Mouse (Mus musculus): ENCODE data around the gene Smo.
"Not testable (repeated sequence)": the region's sequence is repeated elsewhere in the genome, so short reads cannot be mapped to it uniquely, and the experiment has no call there.

The Smo gene

GRCm38 (mm10) chr6:29726576-29727200 lies 8.6 kb upstream of the Smo start:
- DNase-seq (ENCODE audit: low spot score in 2 of 2): no peak

GRCm38 (mm10) chr6:29728035-29728434 lies 7.3 kb upstream of the Smo start:
- no peak for DNase-seq (ENCODE audit: low spot score in 2 of 2)

DNA sequence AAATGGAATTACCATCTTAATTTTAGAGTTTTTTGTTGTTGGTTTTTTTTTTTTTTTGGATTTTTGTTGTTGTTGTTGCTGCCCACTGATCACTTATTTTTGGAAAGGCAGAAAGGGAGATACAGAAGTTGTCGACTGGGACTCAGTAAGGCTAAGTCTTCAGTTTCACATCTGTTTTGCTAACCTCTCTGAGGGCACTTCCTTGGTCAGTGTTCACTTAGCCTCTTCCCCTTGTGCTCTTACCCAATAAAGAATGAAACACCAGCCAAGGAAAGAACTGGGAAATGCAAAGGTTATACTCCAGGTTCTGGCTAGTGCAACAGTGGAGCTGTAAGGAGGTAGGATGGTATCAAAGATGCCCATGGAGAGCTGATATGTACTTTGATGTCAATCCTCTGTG lies 5.8 kb upstream of the Smo start:
- DNase-seq (ENCODE audit: low spot score in 2 of 2): no peak

DNA sequence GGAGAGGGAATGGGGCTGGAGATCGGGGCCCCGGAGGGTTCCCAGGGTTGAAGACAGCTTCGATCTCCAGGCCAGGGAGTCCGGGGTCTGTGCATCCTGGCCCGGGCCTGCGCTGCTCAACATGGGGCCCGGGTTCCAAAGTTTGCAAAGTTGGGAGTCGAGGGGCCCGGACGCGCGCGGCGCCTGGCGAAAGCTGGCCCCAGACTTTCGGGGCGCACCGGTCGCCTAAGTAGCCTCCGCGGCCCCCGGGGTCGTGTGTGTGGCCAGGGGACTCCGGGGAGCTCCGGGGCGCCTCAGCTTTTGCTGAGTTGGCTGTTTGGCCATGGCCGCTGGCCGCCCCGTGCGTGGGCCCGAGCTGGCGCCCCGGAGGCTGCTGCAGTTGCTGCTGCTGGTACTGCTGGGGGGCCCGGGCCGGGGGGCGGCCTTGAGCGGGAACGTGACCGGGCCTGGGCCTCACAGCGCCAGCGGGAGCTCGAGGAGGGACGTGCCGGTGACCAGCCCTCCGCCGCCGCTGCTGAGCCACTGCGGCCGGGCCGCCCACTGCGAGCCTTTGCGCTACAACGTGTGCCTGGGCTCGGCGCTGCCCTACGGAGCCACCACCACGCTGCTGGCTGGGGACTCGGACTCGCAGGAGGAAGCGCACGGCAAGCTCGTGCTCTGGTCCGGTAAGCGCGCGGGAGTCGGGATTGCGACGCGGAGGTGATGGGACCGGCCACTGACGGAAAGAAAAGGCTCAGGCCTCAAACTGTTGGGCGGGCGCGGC lies 567 bp downstream of the Smo start:
- DNase-seq (ENCODE audit: low spot score in 2 of 2): peak in 1 of 2 experiments; percentile 12

GRCm38 (mm10) chr6:29736610-29737458 lies 1.5 kb downstream of the Smo start:
- no peak for DNase-seq (ENCODE audit: low spot score in 2 of 2)

- peak; percentile 38 to 58 for DNase-seq (ENCODE audit: low spot score in 2 of 2)
Observed at GRCm38 (mm10) chr6:29751466-29752152, 16.3 kb downstream of the Smo start.

DNA sequence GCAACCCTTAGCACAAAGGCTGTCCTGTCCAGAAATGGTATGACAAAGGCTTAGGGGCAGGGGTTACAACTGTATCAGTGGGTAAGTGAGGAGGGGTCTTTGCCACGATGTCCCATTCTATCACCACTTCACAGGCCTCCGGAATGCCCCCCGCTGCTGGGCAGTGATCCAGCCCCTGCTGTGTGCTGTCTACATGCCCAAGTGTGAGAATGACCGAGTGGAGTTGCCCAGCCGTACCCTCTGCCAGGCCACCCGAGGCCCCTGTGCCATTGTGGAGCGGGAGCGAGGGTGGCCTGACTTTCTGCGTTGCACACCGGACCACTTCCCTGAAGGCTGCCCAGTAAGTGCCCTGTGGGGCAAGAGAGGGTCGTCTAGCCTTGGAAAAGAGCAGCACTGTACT lies 18.0 kb downstream of the Smo start:
- DNase-seq (ENCODE audit: low spot score in 2 of 2): no peak

GRCm38 (mm10) chr6:29756001-29756400 lies 20.7 kb downstream of the Smo start:
- peak; percentile 28 to 65 for DNase-seq (ENCODE audit: low spot score in 2 of 2)

GRCm38 (mm10) chr6:29756476-29756875 lies 21.2 kb downstream of the Smo start:
- no peak for DNase-seq (ENCODE audit: low spot score in 2 of 2)

- DNase-seq (ENCODE audit: low spot score in 2 of 2): peak; percentile 70 to 79
Observed at GRCm38 (mm10) chr6:29758417-29758816, 23.1 kb downstream of the Smo start.

- DNase-seq (ENCODE audit: low spot score in 2 of 2): no peak
Observed at GRCm38 (mm10) chr6:29759012-29759679, 23.8 kb downstream of the Smo start.

DNA sequence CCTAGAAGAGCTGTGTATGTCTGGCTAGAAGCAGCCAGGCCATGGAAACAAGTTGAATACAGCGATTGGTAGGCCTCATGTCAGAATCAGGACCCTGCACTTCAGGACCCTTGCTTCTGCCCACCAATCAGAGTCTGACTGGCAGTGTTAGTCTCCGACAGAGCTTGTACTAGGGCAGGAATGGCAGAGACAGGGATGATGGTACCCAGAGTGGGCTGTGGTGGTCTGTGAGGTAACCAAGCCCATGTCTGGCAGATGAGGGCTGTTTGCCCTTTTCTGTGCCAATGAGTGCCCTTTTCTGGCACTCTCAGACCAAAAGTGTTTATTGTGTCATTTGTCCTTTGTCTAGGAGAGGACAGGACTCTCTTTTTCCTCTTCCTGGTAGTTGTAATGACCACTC lies 25.1 kb downstream of the Smo start:
- DNase-seq (ENCODE audit: low spot score in 2 of 2): not testable (repeated sequence)

DNA sequence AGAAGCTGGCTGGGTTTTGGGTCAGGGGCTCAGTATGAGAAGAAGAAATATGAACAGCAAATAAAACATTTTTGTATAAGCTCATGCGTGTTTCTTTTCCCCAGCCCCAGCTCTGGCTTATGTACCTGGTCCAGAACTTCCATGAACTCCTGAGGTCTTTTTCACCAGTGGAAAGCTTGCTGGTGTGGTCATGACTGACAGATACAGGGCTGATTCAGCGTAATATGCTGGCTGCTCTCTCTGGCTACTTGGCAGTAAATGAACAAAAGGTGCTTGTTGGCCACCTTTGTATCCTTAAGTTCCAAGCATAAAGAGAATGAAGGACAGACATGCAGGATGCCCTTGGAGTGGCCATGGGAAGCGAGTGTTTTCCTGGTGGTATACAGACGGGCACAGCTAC lies 26.0 kb downstream of the Smo start:
- no peak for DNase-seq (ENCODE audit: low spot score in 2 of 2)

GRCm38 (mm10) chr6:29762524-29762923 lies 27.2 kb downstream of the Smo start:
- peak in 1 of 2 experiments; percentile 22 for DNase-seq (ENCODE audit: low spot score in 2 of 2)

DNA sequence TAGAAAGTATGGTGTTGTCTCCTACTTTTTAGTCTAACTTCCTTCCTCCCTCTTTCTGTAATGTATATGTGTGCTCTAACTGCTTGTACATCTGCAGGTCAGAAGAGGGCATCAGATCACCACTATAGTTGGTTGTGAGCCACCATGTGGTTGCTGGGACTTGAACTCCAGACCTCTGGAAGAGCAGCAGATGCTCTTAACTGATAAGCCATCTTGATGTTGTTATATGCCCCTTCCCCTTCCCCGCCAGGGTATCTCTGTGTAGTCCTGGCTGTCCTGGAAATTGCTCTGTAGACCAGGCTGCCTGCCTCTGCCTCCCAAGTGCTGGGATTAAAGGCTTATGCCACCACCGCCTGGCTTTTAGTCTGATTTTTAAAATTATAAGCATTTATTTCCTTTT lies 31.6 kb downstream of the Smo start:
- DNase-seq (ENCODE audit: low spot score in 2 of 2): no peak

- peak; percentile 94 for DNase-seq (ENCODE audit: low spot score in 2 of 2)
Observed at GRCm38 (mm10) chr6:29767813-29768660, 32.7 kb downstream of the Smo start, which contains the start of gene Ahcyl2. TSS of gene Ahcyl2 (plus strand) at chr6:29768011.

DNA sequence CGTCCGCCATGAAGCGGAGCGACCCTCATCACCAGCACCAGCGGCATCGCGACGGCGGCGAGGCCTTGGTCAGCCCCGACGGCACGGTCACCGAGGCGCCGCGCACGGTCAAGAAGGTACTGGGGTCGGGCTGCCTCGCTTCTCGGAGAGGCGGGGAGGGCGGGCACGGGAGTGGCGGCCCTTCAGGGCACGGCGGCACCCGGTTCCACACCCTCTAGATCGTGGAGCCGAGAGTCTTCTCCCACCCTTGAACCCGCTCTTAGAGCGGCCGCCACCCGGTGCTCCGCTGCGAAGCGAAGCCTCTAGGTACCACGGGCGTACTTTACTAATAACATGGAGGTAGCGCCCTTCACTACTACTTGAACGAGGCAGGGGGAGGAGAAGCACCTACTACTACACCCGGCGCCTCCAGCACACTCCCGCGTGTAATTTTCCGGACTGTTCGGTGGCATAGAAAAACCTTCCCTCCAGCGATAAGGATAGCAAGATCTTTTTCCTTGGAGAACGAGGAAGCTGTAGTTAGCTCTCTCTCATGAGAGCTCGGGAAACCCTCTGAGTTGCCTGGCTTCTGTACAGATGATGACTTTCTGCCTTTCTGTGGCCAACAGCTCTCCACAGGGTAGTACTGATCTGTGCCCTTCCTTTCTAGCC lies 33.6 kb downstream of the Smo start:
- peak; percentile 28 to 40 for DNase-seq (ENCODE audit: low spot score in 2 of 2)

DNA sequence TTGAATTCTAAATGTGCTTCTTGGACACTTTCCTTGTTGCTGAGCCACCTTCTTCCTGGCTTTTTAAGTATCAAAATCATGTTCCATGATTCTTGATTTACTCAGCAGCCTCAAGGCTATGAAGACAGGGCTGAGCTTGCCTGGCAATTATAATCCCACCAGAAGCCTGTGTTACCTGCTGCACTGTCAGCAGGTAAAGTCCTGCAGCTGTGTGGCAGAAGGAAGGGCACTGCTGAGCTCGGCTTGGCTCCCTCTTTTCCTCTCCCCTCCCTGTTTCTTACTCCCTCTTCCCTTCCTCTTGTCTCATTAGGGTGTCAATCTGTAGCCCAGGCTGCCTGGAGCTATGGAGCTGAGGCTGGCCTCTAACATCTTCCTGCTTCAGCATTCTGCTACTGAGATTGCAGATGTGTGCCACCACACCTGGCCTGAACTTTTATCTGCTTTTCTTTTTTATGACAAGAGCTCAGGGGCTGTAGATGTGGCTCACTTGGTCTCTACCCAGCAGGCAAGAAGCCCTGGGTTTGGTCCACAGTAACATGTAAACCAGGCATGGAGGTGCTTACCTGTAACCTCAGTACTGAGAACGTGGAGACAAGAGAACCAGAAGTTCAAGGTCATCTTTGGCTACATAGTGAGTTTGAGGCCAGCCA lies 35.5 kb downstream of the Smo start:
- DNase-seq (ENCODE audit: low spot score in 2 of 2): no peak

GRCm38 (mm10) chr6:29772236-29772635 lies 36.9 kb downstream of the Smo start:
- DNase-seq (ENCODE audit: low spot score in 2 of 2): no peak
